Mouse (Mus musculus) myocyte (in vitro differentiated cells): ENCODE results near the gene Nipsnap2. TPM values are rescaled to one million over a fixed set of nuclear protein-coding genes. Genes with fewer than 3 reads are reported as not detected.

Experiments used
- H3K27me3 ChIP-seq: one replicate; pipeline ENCODE4 v1.6.1; 2011; ENCODE audit not compliant: control insufficient read depth, insufficient read depth, insufficient read length
- H3K36me3 ChIP-seq: one replicate; pipeline ENCODE4 v1.6.1; 2011; ENCODE audit not compliant: control insufficient read depth, insufficient read depth
- H3K4me2 ChIP-seq: one replicate; pipeline ENCODE4 v1.6.1; 2011; ENCODE audit warnings: low read depth, control low read depth
- H3K4me3 ChIP-seq: one replicate; pipeline ENCODE4 v1.5.1; 2011; ENCODE audit warnings: mild to moderate bottlenecking, control low read depth, moderate library complexity
- H3K79me2 ChIP-seq: one replicate; pipeline ENCODE4 v1.6.1; 2011; ENCODE audit not compliant: control insufficient read depth, insufficient read depth
- H3ac ChIP-seq: one replicate; pipeline ENCODE4 v1.6.1; 2011; ENCODE audit not compliant: control insufficient read depth, insufficient read length
- CEBPB ChIP-seq: IDR thresholded peaks from 2 replicates; pipeline ENCODE4 v1.6.1; 2011; ENCODE audit warnings: mild to moderate bottlenecking, moderate library complexity; ENCODE audit not compliant: poor library complexity, insufficient read depth, severe bottlenecking
- E2F4 ChIP-seq: IDR thresholded peaks from one replicate; pipeline ENCODE4 v1.6.1; 2011; ENCODE audit warnings: mild to moderate bottlenecking, control low read depth, moderate library complexity; ENCODE audit not compliant: insufficient read depth
- MAX ChIP-seq: IDR thresholded peaks from one replicate; pipeline ENCODE4 v1.6.1; 2011; ENCODE audit warnings: low read depth, mild to moderate bottlenecking, control low read depth
- MYOD1 ChIP-seq, 3 experiments: IDR thresholded peaks; one replicate each; pipeline ENCODE4 v1.6.1; 2011; ENCODE audit warnings: control low read depth in 2 of 3, low read depth in 2 of 3, mild to moderate bottlenecking in 2 of 3, moderate library complexity in 1 of 3; ENCODE audit not compliant: insufficient read length in 2 of 3, control insufficient read depth in 1 of 3
- MYOG ChIP-seq, 3 experiments: IDR thresholded peaks; one replicate each; pipeline ENCODE4 v1.6.1; 2011; ENCODE audit warnings: control low read depth in 2 of 3, low read depth in 2 of 3, mild to moderate bottlenecking in 2 of 3; ENCODE audit not compliant: insufficient read length in 2 of 3, control insufficient read depth in 1 of 3, insufficient read depth in 1 of 3
- POLR2A ChIP-seq: IDR thresholded peaks from one replicate; pipeline ENCODE4 v1.6.1; 2011; ENCODE audit warnings: low read depth, mild to moderate bottlenecking, control low read depth, moderate library complexity; ENCODE audit not compliant: insufficient read length
- POLR2AphosphoS2 ChIP-seq: IDR thresholded peaks from one replicate; pipeline ENCODE4 v1.6.1; 2011; ENCODE audit warnings: low read depth, control low read depth; ENCODE audit not compliant: insufficient read length
- REST ChIP-seq: IDR thresholded peaks from one replicate; pipeline ENCODE4 v1.6.1; 2011; ENCODE audit warnings: mild to moderate bottlenecking, control low read depth, moderate library complexity; ENCODE audit not compliant: insufficient read depth, insufficient read length
- SRF ChIP-seq: IDR thresholded peaks from one replicate; pipeline ENCODE4 v1.6.1; 2011; ENCODE audit warnings: low read depth; ENCODE audit not compliant: control insufficient read depth, insufficient read length
- TCF12 ChIP-seq: IDR thresholded peaks from one replicate; pipeline ENCODE4 v1.6.1; 2011; ENCODE audit warnings: mild to moderate bottlenecking, control low read depth; ENCODE audit not compliant: poor library complexity, insufficient read depth, severe bottlenecking
- TCF3 ChIP-seq: IDR thresholded peaks from one replicate; pipeline ENCODE4 v1.6.1; 2011; ENCODE audit warnings: low read depth, control low read depth; ENCODE audit not compliant: insufficient read length
- USF1 ChIP-seq: IDR thresholded peaks from one replicate; pipeline ENCODE4 v1.6.1; 2011; ENCODE audit warnings: low read depth, mild to moderate bottlenecking, control low read depth, moderate library complexity
- polyA plus RNA-seq: library from polyadenylated mRNA; unstranded; fragments of >200 nt; fragmentation: generic; extraction: Trizol; gene quantifications from one replicate; pipeline ENCODE4 v1.2.1, GENCODE M21; 2012; ENCODE audit warnings: missing spikeins

Nipsnap2 gene
- polyA plus RNA-seq, 1 experiment, result 67.6 TPM

DNA sequence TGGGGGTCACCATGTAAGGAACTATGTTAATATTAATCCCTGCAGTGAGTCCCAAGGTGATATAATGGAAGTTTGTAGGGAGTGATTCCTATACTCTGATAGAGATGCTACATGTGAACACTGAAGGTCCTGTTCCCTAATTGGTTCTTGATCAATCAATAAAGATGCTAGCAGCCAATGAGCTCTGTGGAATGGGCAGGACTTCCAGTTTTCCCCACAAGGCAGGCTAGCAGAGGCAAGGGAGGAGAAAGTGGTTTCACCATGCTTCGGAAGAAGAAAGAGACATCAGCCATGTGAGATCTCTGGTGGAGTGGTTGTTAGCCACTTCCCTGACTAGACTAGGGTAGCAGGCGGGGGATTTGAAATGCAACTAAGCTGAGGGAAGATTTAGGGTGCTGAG is 24.4 kb upstream of the Nipsnap2 start:
- peak overlapping the region; percentile 59 for H3K4me2 ChIP-seq
- TF ChIP-seq POLR2A (no peak), MYOG (IDR thresholded peaks at IDR 0.05; ENCODE audit: control insufficient read depth in 1 of 3, insufficient read depth in 1 of 3, insufficient read length in 2 of 3, low read depth in 2 of 3) (no peak), MAX (no peak), MYOD1 (IDR thresholded peaks at IDR 0.05; ENCODE audit: control insufficient read depth in 1 of 3, insufficient read length in 2 of 3, low read depth in 2 of 3) (no peak), REST (no peak), POLR2AphosphoS2 (no peak), CEBPB (no peak), TCF3 (no peak), TCF12 (no peak)
- H3K27me3 ChIP-seq, result peaks cover 21% of the 10 kb centered on the region
- no peaks in the 10 kb centered on the region for H3K79me2 ChIP-seq
- no peak overlapping the region for H3ac ChIP-seq
- peak overlapping the region; percentile 13 for H3K4me3 ChIP-seq
- no peaks in the 10 kb centered on the region for H3K36me3 ChIP-seq

DNA sequence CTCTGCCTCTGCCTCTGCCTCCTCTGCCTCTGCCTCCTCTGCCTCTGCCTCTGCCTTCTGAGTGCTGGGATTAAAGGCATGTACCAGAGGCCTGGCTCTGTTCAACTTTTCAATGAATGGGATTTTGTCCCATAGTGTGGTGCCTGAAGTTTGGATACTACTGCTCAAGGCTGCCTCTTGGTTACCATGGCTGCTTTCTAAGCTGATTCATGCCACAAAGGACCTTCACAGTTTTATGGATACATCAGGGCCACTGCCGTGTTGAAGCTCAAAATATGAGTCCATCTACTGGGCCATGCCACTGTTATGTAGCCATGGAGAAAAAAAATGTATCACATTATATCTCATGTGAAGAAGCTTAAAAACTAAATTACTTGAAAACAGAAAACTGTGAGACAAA is 23.2 kb upstream of the Nipsnap2 start:
- TF ChIP-seq E2F4, result no peak
- no peaks in the 10 kb centered on the region for H3K79me2 ChIP-seq
- H3K36me3 ChIP-seq, result no peaks in the 10 kb centered on the region
- H3K4me3 ChIP-seq, result no peak overlapping the region
- H3K27me3 ChIP-seq, result peaks cover 19% of the 10 kb centered on the region
- H3ac ChIP-seq, result no peak overlapping the region
- no peak overlapping the region for H3K4me2 ChIP-seq

DNA sequence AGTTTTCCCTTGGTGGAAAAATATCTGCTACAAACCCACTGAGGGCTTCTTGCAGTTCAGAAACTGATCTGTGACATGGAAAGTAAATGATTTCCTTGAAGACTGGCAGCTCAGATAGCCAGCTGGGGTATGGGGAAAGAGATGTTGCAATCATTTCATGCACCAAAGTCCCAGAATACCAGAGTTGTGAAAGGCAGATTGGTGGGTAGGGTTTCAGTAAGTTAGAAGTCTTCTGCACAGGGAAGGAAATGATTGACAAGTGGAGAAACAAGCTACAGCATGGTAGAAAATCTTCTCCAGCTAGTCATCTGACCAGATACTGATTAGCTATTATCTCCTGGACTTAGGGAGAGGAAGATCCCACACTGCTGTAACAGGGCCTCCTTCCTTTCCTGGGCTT is 21.5 kb upstream of the Nipsnap2 start:
- H3K27me3 ChIP-seq, result peaks cover 15% of the 10 kb centered on the region
- no peak overlapping the region for H3ac ChIP-seq
- TF ChIP-seq POLR2A, result no peak
- no peak for TF ChIP-seq TCF3
- no peak for TF ChIP-seq REST
- no peak for TF ChIP-seq MAX
- TF ChIP-seq TCF12, result no peak
- no peak for TF ChIP-seq MYOD1 (IDR thresholded peaks at IDR 0.05; ENCODE audit: control insufficient read depth in 1 of 3, insufficient read length in 2 of 3, low read depth in 2 of 3)
- no peak for TF ChIP-seq USF1
- no peak for TF ChIP-seq POLR2AphosphoS2
- no peak for TF ChIP-seq MYOG (IDR thresholded peaks at IDR 0.05; ENCODE audit: control insufficient read depth in 1 of 3, insufficient read depth in 1 of 3, insufficient read length in 2 of 3, low read depth in 2 of 3)
- TF ChIP-seq SRF, result no peak
- TF ChIP-seq CEBPB, result no peak
- TF ChIP-seq E2F4, result no peak
- H3K36me3 ChIP-seq, result no peaks in the 10 kb centered on the region
- H3K79me2 ChIP-seq, result no peaks in the 10 kb centered on the region
- H3K4me2 ChIP-seq, result no peak overlapping the region
- no peak overlapping the region for H3K4me3 ChIP-seq

DNA sequence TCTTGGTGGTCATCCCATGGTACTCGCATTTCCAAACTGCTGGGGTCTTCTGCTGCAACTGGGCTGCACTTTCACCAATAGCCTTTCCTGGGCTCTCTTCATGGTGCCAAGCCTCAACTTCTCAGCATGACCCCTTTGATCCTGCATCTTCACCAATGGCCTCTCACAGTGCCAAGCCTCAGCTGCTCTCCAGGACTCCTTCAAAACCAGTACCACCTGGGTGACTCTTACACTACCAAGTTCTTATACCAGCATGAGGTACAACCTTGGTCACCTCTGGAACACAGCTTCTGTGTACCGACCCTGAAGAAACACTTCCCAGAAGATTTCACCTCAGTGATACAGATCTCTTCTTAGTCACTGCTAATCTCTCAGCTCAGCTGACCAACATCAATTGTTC is 16.5 kb upstream of the Nipsnap2 start, which contains the start of gene Sept14:
Sept14 (minus strand) TSS at position 101 of the 400 bp plus-strand sequence.
- no peak within 1 kb of the TSS for H3K4me2 ChIP-seq
- no peak within 1 kb of the TSS for H3K4me3 ChIP-seq
- TF ChIP-seq USF1 (no peak), MYOG (IDR thresholded peaks at IDR 0.05; ENCODE audit: control insufficient read depth in 1 of 3, insufficient read depth in 1 of 3, insufficient read length in 2 of 3, low read depth in 2 of 3) (no peak), E2F4 (no peak), CEBPB (no peak), POLR2A (no peak)
- no peaks in the 10 kb centered on the region for H3K79me2 ChIP-seq
- no peak within 1 kb of the TSS for H3ac ChIP-seq
- H3K36me3 ChIP-seq, result no peaks in the 10 kb centered on the region
- H3K27me3 ChIP-seq, result peaks cover 14% of the 10 kb centered on the region

DNA sequence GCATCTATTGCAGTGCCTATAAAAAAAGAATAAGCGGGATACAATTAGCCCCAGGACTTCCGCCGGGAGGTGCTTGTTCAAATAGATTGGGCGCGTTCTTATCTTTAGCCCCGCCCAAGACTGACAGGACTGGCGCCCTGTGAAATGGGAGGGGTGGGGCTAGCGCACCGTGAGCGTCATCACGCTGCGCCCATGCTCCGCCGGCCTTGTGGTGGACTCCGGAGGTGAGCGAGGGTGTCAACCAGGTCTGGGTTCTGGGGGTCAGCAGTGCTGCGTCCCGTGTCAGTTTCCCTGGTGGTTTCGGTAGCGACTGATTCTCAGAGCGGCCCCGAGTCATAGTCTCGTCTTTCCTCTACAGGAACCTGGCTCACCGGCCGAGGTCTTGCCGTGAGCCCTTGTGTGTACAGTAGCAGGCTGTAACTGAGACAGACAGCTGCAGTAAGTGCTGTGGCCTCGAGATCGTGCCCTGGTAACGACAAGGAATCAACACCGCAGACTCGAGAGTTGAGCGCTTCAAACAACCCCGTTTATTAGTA is 9.5 kb upstream of the Nipsnap2 start, which contains the start of gene Mrps17:
Mrps17 (plus strand) TSS at position 172 of the 536 bp plus-strand sequence.
- H3K4me2 ChIP-seq, result peak within 1 kb of the TSS; percentile 97
- H3ac ChIP-seq, result peak within 1 kb of the TSS; percentile 6
- peak within 1 kb of the TSS; percentile 81 for H3K4me3 ChIP-seq
- H3K36me3 ChIP-seq, result peaks cover 7% of the 10 kb centered on the region
- H3K79me2 ChIP-seq, result peaks cover 10% of the 10 kb centered on the region
- H3K27me3 ChIP-seq, result peaks cover 6% of the 10 kb centered on the region
- TF ChIP-seq MYOD1 (IDR thresholded peaks at IDR 0.05; ENCODE audit: control insufficient read depth in 1 of 3, insufficient read length in 2 of 3, low read depth in 2 of 3), result peak in 2 of 3 experiments; percentile 36 to 48
- peak; percentile 99 for TF ChIP-seq POLR2AphosphoS2
- peak in 1 of 3 experiments; percentile 21 for TF ChIP-seq MYOG (IDR thresholded peaks at IDR 0.05; ENCODE audit: control insufficient read depth in 1 of 3, insufficient read depth in 1 of 3, insufficient read length in 2 of 3, low read depth in 2 of 3)
- TF ChIP-seq POLR2A, result peak; percentile 97
- TF ChIP-seq TCF12, result no peak
- TF ChIP-seq TCF3, result no peak
- peak; percentile 65 for TF ChIP-seq E2F4
- TF ChIP-seq SRF, result peak; percentile 65
